Comparison of ENCODE assay signal across 27 mouse cellular contexts in the genomic region with DNA sequence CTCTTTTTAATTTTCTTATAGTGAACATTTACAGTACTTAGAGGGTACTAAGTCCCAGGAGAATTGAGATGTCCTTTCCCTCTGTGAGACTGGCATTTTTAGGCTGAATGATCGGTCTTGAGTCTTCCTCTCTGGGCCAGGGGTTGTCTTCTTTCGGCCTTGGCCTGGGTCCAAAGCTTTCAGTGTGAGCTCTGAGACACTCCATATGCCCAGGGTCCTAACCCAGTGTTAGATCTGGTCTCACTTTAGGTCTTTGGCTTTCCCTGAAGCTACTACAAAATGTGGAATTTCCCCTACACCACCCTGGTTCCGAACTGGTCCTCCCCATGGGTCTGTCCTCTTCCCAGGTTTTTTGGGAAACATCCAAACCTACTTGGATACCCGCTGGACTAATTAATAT.
DNase-seq lines count a peak whose midpoint lies in the region; ATAC-seq and TF ChIP-seq lines count a peak whose summit lies in the region.
"Had no signal": no experiment of that assay in that cellular context is flagged by ENCODE, and none has a peak within 500 bp of the region (broad histone marks: within the 10 kb centered on the region; RNA-seq: fewer than 3 reads in every experiment).

No protein-coding gene starts in this region.

- DNase-seq in cerebellum, postnatal 10 days, result peak; percentile 63 to 75
- DNase-seq in cerebellum, adult 18-20 months, result no peak
- DNase-seq in heart, embryonic 10.5 days (ENCODE audit: low spot score), result peak; percentile 6
- DNase-seq in heart, adult 9 months (ENCODE audit: low spot score in 2 of 2), result no peak
- DNase-seq in lung, embryonic 14.5 days, result peak; percentile 66
- no peak for DNase-seq in lung, adult 2 months
- DNase-seq in adipocyte (ENCODE audit: low spot score), result peak; percentile 6
- DNase-seq: adrenal gland, adult 2 months; adrenal gland, postnatal 10 days; adrenal gland, postnatal 25 days; B cell, adult 2 months; cerebellum, adult 11 months; cerebellum, adult 8-10 months; cerebellum, adult 9-11 months; cerebellum, postnatal 36 days; embryo, embryonic 11 days had no signal

- peak; percentile 60; the same call in 1 of the 2 replicates for ATAC-seq in lung, embryonic 14.5 days (ENCODE audit: insufficient read depth)
- ATAC-seq: activated CD4-positive, CD25-positive, alpha-beta regulatory T cell, adult 4 months; CD4-positive, CD25-positive, alpha-beta regulatory T cell, adult 4 months; forebrain, embryonic 14.5 days; forebrain, embryonic 16.5 days; Patski had no signal

- 80% methylated on average over 4 of the region's 4 CpGs for WGBS in heart, embryonic 10.5 days
- 49% methylated on average over 4 of the region's 4 CpGs for WGBS in lung, embryonic 14.5 days
- 52% methylated on average over 4 of the region's 4 CpGs for WGBS in lung, adult 2 months

- H3K36me3 ChIP-seq in heart, embryonic 10.5 days, result no peaks in the 10 kb centered on the region
- no peaks in the 10 kb centered on the region for H3K36me3 ChIP-seq in lung, embryonic 14.5 days (ENCODE audit: insufficient read depth)
- H3K36me3 ChIP-seq: embryonic facial prominence, embryonic 13.5 days; embryonic facial prominence, embryonic 15.5 days; forebrain, embryonic 10.5 days; forebrain, embryonic 12.5 days; G1E had no signal

- no peak overlapping the region for H3K4me3 ChIP-seq in heart, embryonic 10.5 days
- H3K4me3 ChIP-seq in lung, embryonic 14.5 days (ENCODE audit: low read depth, low read length), result no peak overlapping the region
- H3K4me3 ChIP-seq in lung, adult 2 months (replicated peaks; ENCODE audit: extremely low read depth, low read depth, low read length), result no peak overlapping the region
- H3K4me3 ChIP-seq: embryonic facial prominence, embryonic 13.5 days; embryonic facial prominence, embryonic 15.5 days; erythroblast, embryonic 14.5 days; forebrain, embryonic 10.5 days; forebrain, embryonic 12.5 days had no signal

- no peak overlapping the region for H3K9ac ChIP-seq in lung, embryonic 14.5 days
- H3K9ac ChIP-seq: embryonic facial prominence, embryonic 13.5 days; embryonic facial prominence, embryonic 15.5 days; forebrain, embryonic 12.5 days had no signal

- no peaks in the 10 kb centered on the region for H3K9me3 ChIP-seq in heart, embryonic 10.5 days
- H3K9me3 ChIP-seq in lung, embryonic 14.5 days (ENCODE audit: low read depth, low read length), result no peaks in the 10 kb centered on the region
- H3K9me3 ChIP-seq: embryonic facial prominence, embryonic 13.5 days; embryonic facial prominence, embryonic 15.5 days; forebrain, embryonic 10.5 days; forebrain, embryonic 12.5 days; G1E had no signal

- no peak overlapping the region for H3K27ac ChIP-seq in heart, embryonic 10.5 days
- H3K27ac ChIP-seq in lung, embryonic 14.5 days (ENCODE audit: low read depth), result no peak overlapping the region
- H3K27ac ChIP-seq: embryonic facial prominence, embryonic 13.5 days; embryonic facial prominence, embryonic 15.5 days; forebrain, embryonic 10.5 days; forebrain, embryonic 12.5 days had no signal

- TF ChIP-seq CTCF in lung, embryonic 14.5 days (IDR thresholded peaks at IDR 0.05; ENCODE audit: low read depth), result no peak
- TF ChIP-seq CTCF in lung, adult 2 months (IDR thresholded peaks at IDR 0.05; ENCODE audit: insufficient read depth, low read length), result no peak

- H3K4me2 ChIP-seq in lung, embryonic 14.5 days, result no peak overlapping the region
- H3K4me2 ChIP-seq: embryonic facial prominence, embryonic 13.5 days; embryonic facial prominence, embryonic 15.5 days; forebrain, embryonic 12.5 days had no signal

- no peaks in the 10 kb centered on the region for H3K27me3 ChIP-seq in heart, embryonic 10.5 days (ENCODE audit: insufficient read depth, poor library complexity, severe bottlenecking)
- no peaks in the 10 kb centered on the region for H3K27me3 ChIP-seq in lung, embryonic 14.5 days (ENCODE audit: insufficient read depth, low read length)
- H3K27me3 ChIP-seq: embryonic facial prominence, embryonic 13.5 days; embryonic facial prominence, embryonic 15.5 days; forebrain, embryonic 12.5 days had no signal

- H3K4me1 ChIP-seq in heart, embryonic 10.5 days, result no peaks in the 10 kb centered on the region
- no peaks in the 10 kb centered on the region for H3K4me1 ChIP-seq in lung, embryonic 14.5 days (ENCODE audit: insufficient read depth)
- no peaks in the 10 kb centered on the region for H3K4me1 ChIP-seq in lung, adult 2 months (ENCODE audit: control insufficient read depth, insufficient read depth, low read length)
- H3K4me1 ChIP-seq: embryonic facial prominence, embryonic 13.5 days; embryonic facial prominence, embryonic 15.5 days; forebrain, embryonic 10.5 days; forebrain, embryonic 12.5 days had no signal

- no peak for TF ChIP-seq POLR2A in lung, adult 2 months (IDR thresholded peaks at IDR 0.05; ENCODE audit: borderline replicate concordance, extremely low read depth, low read depth, low read length)

Comparison
In these comparisons a context has a peak if more than half of its experiments do, and no peak if none do; other contexts are left out.
1. DNase-seq: peak in cerebellum, postnatal 10 days (2 of 2), heart, embryonic 10.5 days (single experiment), lung, embryonic 14.5 days (single experiment) and adipocyte (single experiment); none in cerebellum, adult 18-20 months (0 of 2), heart, adult 9 months (0 of 2) and lung, adult 2 months (single experiment).